Mouse (Mus musculus): ENCODE results near the gene Abcf1. TPM values are rescaled to one million over a fixed set of nuclear protein-coding genes. Genes with fewer than 3 reads are reported as not detected.

Abcf1 gene
- total and polyA plus RNA-seq, 3 experiments, result 142 to 312 TPM; not detected in 1

DNA sequence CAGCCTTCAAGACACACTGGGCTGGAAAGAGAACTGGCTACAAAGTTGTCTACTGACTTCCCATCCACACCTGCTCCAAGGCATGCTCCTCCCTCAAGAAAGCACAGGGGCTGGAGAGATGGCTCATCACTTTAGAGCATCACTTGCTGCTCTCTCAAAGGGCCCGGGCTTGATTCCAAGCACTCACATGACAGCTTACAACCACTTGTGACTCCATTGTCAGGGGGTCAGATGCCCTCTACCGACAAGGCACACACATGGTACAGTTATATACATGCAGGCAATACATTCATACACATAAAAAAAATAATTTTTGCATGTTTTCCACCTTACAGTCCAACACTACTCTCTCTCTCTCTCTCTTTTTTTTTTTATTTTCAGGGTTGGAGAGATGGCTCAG, 1.9 kb downstream of the Abcf1 start:
- H3K4me3 ChIP-seq (ENCODE audit: control insufficient read depth in 1 of 2, insufficient read depth in 1 of 2, low read depth in 2 of 2, low read length in 2 of 2), result no peak overlapping the region
- no peaks in the 10 kb centered on the region for H3K27me3 ChIP-seq (ENCODE audit: control insufficient read depth in 1 of 2, insufficient read depth in 2 of 2, low read length in 2 of 2)
- DNase-seq (ENCODE audit: low read depth, low spot score), result no peak
- H3K36me3 ChIP-seq (ENCODE audit: control insufficient read depth in 1 of 2, insufficient read depth in 2 of 2, low read length in 2 of 2), result peaks cover 13 to 33% of the 10 kb centered on the region in 2 experiments
- no peak for TF ChIP-seq ZC3H11A (IDR thresholded peaks at IDR 0.05; ENCODE audit: low read depth, low read length)
- no peak for TF ChIP-seq MAX (IDR thresholded peaks at IDR 0.05; ENCODE audit: low read length)
- no peak for TF ChIP-seq ZNF384 (IDR thresholded peaks at IDR 0.05; ENCODE audit: low read depth, low read length)
- no peak for TF ChIP-seq ZMIZ1 (IDR thresholded peaks at IDR 0.05; ENCODE audit: low read depth, low read length)
- no peak for TF ChIP-seq SMC3 (IDR thresholded peaks at IDR 0.05; ENCODE audit: low read depth, low read length)
- TF ChIP-seq NRF1 (IDR thresholded peaks at IDR 0.05; ENCODE audit: insufficient read depth, low read depth, low read length, poor library complexity, severe bottlenecking), result no peak
- no peak for TF ChIP-seq POLR2AphosphoS5 (IDR thresholded peaks at IDR 0.05; ENCODE audit: borderline replicate concordance, low read depth, low read length)
- TF ChIP-seq GATA1 (IDR thresholded peaks at IDR 0.05; ENCODE audit: low read depth, low read length), result no peak
- TF ChIP-seq E2F4 (IDR thresholded peaks at IDR 0.05; ENCODE audit: borderline replicate concordance, low read depth, low read length), result no peak
- TF ChIP-seq CHD1 (IDR thresholded peaks at IDR 0.05; ENCODE audit: low read depth, low read length), result no peak
- no peak for TF ChIP-seq USF1 (IDR thresholded peaks at IDR 0.05; ENCODE audit: low read depth, low read length)
- TF ChIP-seq TBP (IDR thresholded peaks at IDR 0.05; ENCODE audit: low read depth, low read length), result no peak
- no peak for TF ChIP-seq MAZ (IDR thresholded peaks at IDR 0.05; ENCODE audit: low read depth, low read length)
- no peak for TF ChIP-seq RAD21 (IDR thresholded peaks at IDR 0.05; ENCODE audit: low read depth, low read length)
- no peak for TF ChIP-seq USF2 (IDR thresholded peaks at IDR 0.05; ENCODE audit: borderline replicate concordance in 1 of 2, insufficient read depth in 1 of 2, low read depth in 1 of 2, low read length in 2 of 2)
- H3K4me1 ChIP-seq (ENCODE audit: control insufficient read depth in 1 of 2, insufficient read depth in 2 of 2, low read length in 2 of 2), result peaks cover 0 to 26% of the 10 kb centered on the region in 2 experiments; a peak in 3 of 4 replicates
- peaks cover 43% of the 10 kb centered on the region for H3K79me2 ChIP-seq (ENCODE audit: control insufficient read depth, insufficient read depth, low read length, poor library complexity)
- no peaks in the 10 kb centered on the region for H3K9me3 ChIP-seq (replicated peaks; ENCODE audit: insufficient read depth, low read length)
- 0 out of 2 replicates have a peak overlapping the region, but pooled peaks have one; percentile 12 for H3K9ac ChIP-seq (ENCODE audit: control insufficient read depth, low read depth, low read length, poor library complexity, severe bottlenecking)
- H3K27ac ChIP-seq (ENCODE audit: control insufficient read depth, low read depth, low read length), result no peak overlapping the region

DNA sequence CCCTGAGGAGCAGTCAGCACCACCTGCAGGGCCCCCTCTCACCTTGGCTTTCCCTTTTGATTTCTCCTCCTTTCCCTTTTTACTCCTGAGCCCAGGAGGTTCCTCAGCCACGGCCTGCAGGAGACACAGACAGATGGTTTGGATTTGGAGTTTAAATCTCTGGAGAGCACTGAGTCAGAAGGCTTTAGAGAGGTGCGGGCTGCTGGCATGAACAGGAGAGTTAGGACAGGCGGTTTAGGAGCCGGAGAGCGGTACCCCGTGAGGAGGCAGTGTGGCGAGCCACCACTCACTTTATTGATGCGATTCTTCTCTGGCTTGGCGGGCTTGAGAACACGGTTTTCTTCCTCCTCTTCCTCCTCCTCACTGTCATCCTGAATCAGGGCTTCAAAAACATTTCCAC, 6.3 kb downstream of the Abcf1 start:
- peaks cover 30% of the 10 kb centered on the region for H3K79me2 ChIP-seq (ENCODE audit: control insufficient read depth, insufficient read depth, low read length, poor library complexity)
- no peak for DNase-seq (ENCODE audit: low read depth, low spot score)
- no peak overlapping the region for H3K27ac ChIP-seq (ENCODE audit: control insufficient read depth, low read depth, low read length)
- H3K9me3 ChIP-seq (replicated peaks; ENCODE audit: insufficient read depth, low read length), result no peaks in the 10 kb centered on the region
- H3K4me3 ChIP-seq (ENCODE audit: control insufficient read depth in 1 of 2, insufficient read depth in 1 of 2, low read depth in 2 of 2, low read length in 2 of 2), result no peak overlapping the region
- H3K4me1 ChIP-seq (ENCODE audit: control insufficient read depth in 1 of 2, insufficient read depth in 2 of 2, low read length in 2 of 2), result peaks cover 0 to 12% of the 10 kb centered on the region in 2 experiments; a peak in 3 of 4 replicates
- H3K27me3 ChIP-seq (ENCODE audit: control insufficient read depth in 1 of 2, insufficient read depth in 2 of 2, low read length in 2 of 2), result no peaks in the 10 kb centered on the region
- no peak for TF ChIP-seq MEF2A (IDR thresholded peaks at IDR 0.05; ENCODE audit: extremely low read depth, insufficient replicate concordance, low read depth, low read length, poor library complexity, severe bottlenecking)
- no peak for TF ChIP-seq EP300 (IDR thresholded peaks at IDR 0.05; ENCODE audit: low read depth in 1 of 2, low read length in 2 of 2)
- TF ChIP-seq NELFE (IDR thresholded peaks at IDR 0.05; ENCODE audit: low read depth, low read length), result no peak
- no peak for TF ChIP-seq USF2 (IDR thresholded peaks at IDR 0.05; ENCODE audit: borderline replicate concordance in 1 of 2, insufficient read depth in 1 of 2, low read depth in 1 of 2, low read length in 2 of 2)
- no peak for TF ChIP-seq GATA1 (IDR thresholded peaks at IDR 0.05; ENCODE audit: low read depth, low read length)
- no peak for TF ChIP-seq MAX (IDR thresholded peaks at IDR 0.05; ENCODE audit: low read length)
- no peak for TF ChIP-seq MYC (IDR thresholded peaks at IDR 0.05; ENCODE audit: low read depth, low read length)
- no peak for TF ChIP-seq ZMIZ1 (IDR thresholded peaks at IDR 0.05; ENCODE audit: low read depth, low read length)
- TF ChIP-seq RCOR1 (IDR thresholded peaks at IDR 0.05; ENCODE audit: low read depth, low read length), result no peak
- TF ChIP-seq RAD21 (IDR thresholded peaks at IDR 0.05; ENCODE audit: low read depth, low read length), result no peak
- no peak for TF ChIP-seq ZNF384 (IDR thresholded peaks at IDR 0.05; ENCODE audit: low read depth, low read length)
- no peak for TF ChIP-seq POLR2AphosphoS5 (IDR thresholded peaks at IDR 0.05; ENCODE audit: borderline replicate concordance, low read depth, low read length)
- H3K36me3 ChIP-seq (ENCODE audit: control insufficient read depth in 1 of 2, insufficient read depth in 2 of 2, low read length in 2 of 2), result peaks cover 17% of the 10 kb centered on the region in 2 experiments
- H3K9ac ChIP-seq (ENCODE audit: control insufficient read depth, low read depth, low read length, poor library complexity, severe bottlenecking), result no peak overlapping the region

All from MEL (cell line).